Mouse (Mus musculus) small intestine, adult 2 months (tissue): ENCODE measurements around the gene Tecpr1.

Experiments
- CTCF ChIP-seq: fragments of 200-500 bp; IDR thresholded peaks from 2 replicates; pipeline ENCODE4 v1.5.1; 2012; ENCODE audit warnings: low read depth, mild to moderate bottlenecking, control low read depth, inconsistent platforms, low read length, moderate library complexity, mixed read lengths; ENCODE audit not compliant: insufficient replicate concordance, insufficient read length; ENCODE audit errors: extremely low read depth
- POLR2A ChIP-seq: fragments of 200-500 bp; IDR thresholded peaks from 2 replicates; pipeline ENCODE4 v1.6.1; 2012; ENCODE audit warnings: low read depth, mild to moderate bottlenecking, control low read depth, inconsistent platforms, low read length, moderate library complexity

- TF ChIP-seq POLR2A, result no peak
- TF ChIP-seq CTCF, result no peak
Observed at GRCm38 (mm10) chr5:144162080-144162812, 61.2 kb downstream of the Tecpr1 start.
